28 mouse cellular contexts compared by ENCODE assay signal in the genomic region with DNA sequence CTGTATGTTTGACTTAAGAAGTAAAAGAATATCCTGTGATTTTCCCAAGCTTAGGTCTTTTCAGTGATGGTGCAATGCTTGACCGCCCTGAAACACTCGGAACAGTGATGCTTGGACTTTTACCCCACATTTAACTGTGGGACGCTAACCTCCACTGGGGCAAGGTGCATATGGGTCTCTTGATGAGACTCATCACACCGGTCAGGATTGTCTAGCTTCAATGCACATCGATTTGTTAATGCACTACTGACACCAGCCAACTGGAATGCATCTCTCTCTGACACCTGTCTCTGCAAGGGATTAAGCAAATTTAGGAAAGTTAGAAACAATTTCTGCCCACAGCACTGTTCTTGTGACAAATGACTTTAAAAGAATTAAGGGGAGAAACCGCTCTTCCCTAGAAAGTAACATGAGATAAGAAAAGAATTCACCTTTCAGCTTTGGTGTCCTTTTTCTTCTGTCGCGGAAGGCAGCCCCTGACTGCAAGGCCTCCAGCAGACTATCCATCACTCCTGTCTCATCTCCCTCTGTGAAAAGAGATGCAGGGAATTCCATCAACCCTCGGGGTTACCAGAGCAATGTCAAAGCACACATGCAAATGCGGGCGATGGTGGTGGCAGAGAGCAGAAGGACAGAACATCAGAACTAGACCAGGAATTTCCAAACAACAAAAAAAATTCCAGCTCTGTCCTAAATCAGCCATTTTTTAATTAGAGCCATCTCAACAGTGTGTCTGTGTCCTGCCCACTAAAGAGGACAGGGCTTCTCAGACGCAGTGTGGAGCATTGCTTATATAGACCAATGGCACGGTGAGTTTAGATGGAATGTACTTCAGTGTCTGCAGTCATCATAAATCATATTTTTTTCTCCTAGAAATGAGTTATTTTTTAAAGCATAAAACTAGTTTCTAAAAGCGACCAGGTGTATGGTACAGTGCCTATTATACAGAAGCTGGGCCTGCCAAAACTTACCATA.
DNase-seq lines count a peak whose midpoint lies in the region; ATAC-seq lines count a peak whose summit lies in the region.
"Had no signal": no experiment of that assay in that cellular context is flagged by ENCODE, and none has a peak within 500 bp of the region (broad histone marks: within the 10 kb centered on the region; RNA-seq: fewer than 3 reads in every experiment).

No protein-coding gene starts in this region.

- no peaks in the 10 kb centered on the region for H3K9me3 ChIP-seq in hindbrain, embryonic 10.5 days
- no peaks in the 10 kb centered on the region for H3K9me3 ChIP-seq in hindbrain, embryonic 13.5 days
- H3K9me3 ChIP-seq in kidney, embryonic 15.5 days (replicated peaks), result no peaks in the 10 kb centered on the region
- H3K9me3 ChIP-seq in embryonic facial prominence, embryonic 10.5 days, result no peaks in the 10 kb centered on the region
- H3K9me3 ChIP-seq: embryonic facial prominence, embryonic 12.5 days; liver, embryonic 12.5 days; midbrain, embryonic 13.5 days had no signal

- no peak overlapping the region for H3K4me2 ChIP-seq in hindbrain, embryonic 13.5 days
- no peak overlapping the region for H3K4me2 ChIP-seq in kidney, embryonic 15.5 days
- H3K4me2 ChIP-seq: embryonic facial prominence, embryonic 12.5 days; heart, embryonic 11.5 days; liver, embryonic 12.5 days; midbrain, embryonic 13.5 days had no signal

- no peak overlapping the region for H3K9ac ChIP-seq in hindbrain, embryonic 13.5 days
- H3K9ac ChIP-seq in kidney, embryonic 15.5 days, result no peak overlapping the region
- H3K9ac ChIP-seq: embryonic facial prominence, embryonic 12.5 days; liver, embryonic 12.5 days; liver, postnatal 0 days; midbrain, embryonic 13.5 days had no signal

- DNase-seq in hindbrain, embryonic 10.5 days (ENCODE audit: low spot score), result peak; percentile 8
- DNase-seq in kidney, adult 9 months, result no peak
- DNase-seq in embryo, embryonic 10 days (ENCODE audit: low spot score), result peak; percentile 68
- DNase-seq in embryo, embryonic 9.5 days (ENCODE audit: extremely low spot score), result peak; percentile 42
- no peak for DNase-seq in layer of hippocampus, adult 9-11 months
- DNase-seq in embryonic facial prominence, embryonic 10.5 days (ENCODE audit: low spot score), result no peak
- DNase-seq: adrenal gland, postnatal 14 days; cerebellum, adult 11 months; cerebellum, adult 9-10 months; cerebellum, postnatal 36 days; gastrocnemius, adult 2 months; gastrocnemius, postnatal 36 days; heart, adult 18-20 months; heart, postnatal 36 days; left cerebral cortex, postnatal 4 days; liver, postnatal 0 days; lung, postnatal 36 days; right cerebral cortex, postnatal 4 days; thymus, adult 2 months; thymus, postnatal 36 days had no signal

- WGBS in hindbrain, embryonic 10.5 days, result 60% methylated on average over 14 of the region's 14 CpGs
- WGBS in hindbrain, embryonic 13.5 days, result 44% methylated on average over 14 of the region's 14 CpGs
- WGBS in kidney, embryonic 15.5 days, result 53% methylated on average over 14 of the region's 14 CpGs
- 76% methylated on average over 14 of the region's 14 CpGs for WGBS in embryonic facial prominence, embryonic 10.5 days

- no peaks in the 10 kb centered on the region for H3K27me3 ChIP-seq in hindbrain, embryonic 10.5 days (ENCODE audit: insufficient read depth, poor library complexity, severe bottlenecking)
- no peaks in the 10 kb centered on the region for H3K27me3 ChIP-seq in hindbrain, embryonic 13.5 days
- no peaks in the 10 kb centered on the region for H3K27me3 ChIP-seq in kidney, embryonic 15.5 days
- H3K27me3 ChIP-seq in embryonic facial prominence, embryonic 10.5 days (replicated peaks; ENCODE audit: low read depth, poor library complexity, severe bottlenecking), result no peaks in the 10 kb centered on the region
- H3K27me3 ChIP-seq: embryonic facial prominence, embryonic 12.5 days; liver, embryonic 12.5 days; midbrain, embryonic 13.5 days had no signal

- H3K36me3 ChIP-seq in hindbrain, embryonic 10.5 days, result no peaks in the 10 kb centered on the region
- no peaks in the 10 kb centered on the region for H3K36me3 ChIP-seq in hindbrain, embryonic 13.5 days
- H3K36me3 ChIP-seq in kidney, embryonic 15.5 days, result no peaks in the 10 kb centered on the region
- H3K36me3 ChIP-seq in embryonic facial prominence, embryonic 10.5 days (replicated peaks), result no peaks in the 10 kb centered on the region
- H3K36me3 ChIP-seq: embryonic facial prominence, embryonic 12.5 days; midbrain, embryonic 13.5 days had no signal

- ATAC-seq in hindbrain, embryonic 13.5 days (ENCODE audit: low FRiP score), result no peak; the same call in 1 of the 2 replicates
- peak; percentile 64; the same call in 1 of the 2 replicates for ATAC-seq in kidney, embryonic 15.5 days (replicated peaks; ENCODE audit: low FRiP score)
- ATAC-seq: intestine, postnatal 0 days; liver, embryonic 12.5 days; liver, postnatal 0 days; midbrain, embryonic 13.5 days had no signal

- H3K27ac ChIP-seq in hindbrain, embryonic 10.5 days, result no peak overlapping the region
- no peak overlapping the region for H3K27ac ChIP-seq in hindbrain, embryonic 13.5 days
- H3K27ac ChIP-seq in kidney, embryonic 15.5 days, result no peak overlapping the region
- H3K27ac ChIP-seq in embryonic facial prominence, embryonic 10.5 days (replicated peaks), result no peak overlapping the region
- H3K27ac ChIP-seq: embryonic facial prominence, embryonic 12.5 days; gastrocnemius, adult 2 months; liver, embryonic 12.5 days; midbrain, embryonic 13.5 days; stomach, postnatal 0 days had no signal

- no peak overlapping the region for H3K4me3 ChIP-seq in hindbrain, embryonic 10.5 days
- H3K4me3 ChIP-seq in hindbrain, embryonic 13.5 days, result no peak overlapping the region
- no peak overlapping the region for H3K4me3 ChIP-seq in kidney, embryonic 15.5 days (replicated peaks)
- no peak overlapping the region for H3K4me3 ChIP-seq in embryonic facial prominence, embryonic 10.5 days
- H3K4me3 ChIP-seq: embryonic facial prominence, embryonic 12.5 days; gastrocnemius, adult 2 months; liver, embryonic 12.5 days; midbrain, embryonic 13.5 days had no signal

- peaks cover 9% of the 10 kb centered on the region for H3K4me1 ChIP-seq in hindbrain, embryonic 10.5 days (replicated peaks)
- peaks cover 2% of the 10 kb centered on the region; the same call in 1 of the 2 replicates for H3K4me1 ChIP-seq in hindbrain, embryonic 13.5 days (replicated peaks)
- no peaks in the 10 kb centered on the region for H3K4me1 ChIP-seq in kidney, embryonic 15.5 days
- 0 out of 2 replicates have a peak, but pooled peaks cover 5% of the 10 kb centered on the region for H3K4me1 ChIP-seq in embryonic facial prominence, embryonic 10.5 days
- H3K4me1 ChIP-seq: embryonic facial prominence, embryonic 12.5 days; liver, embryonic 12.5 days; midbrain, embryonic 13.5 days had no signal

Comparison
In these comparisons a context has a peak if more than half of its experiments do, and no peak if none do; other contexts are left out.
1. DNase-seq: peak in hindbrain, embryonic 10.5 days (single experiment), embryo, embryonic 10 days (single experiment) and embryo, embryonic 9.5 days (single experiment); none in kidney, adult 9 months (single experiment), layer of hippocampus, adult 9-11 months (single experiment) and embryonic facial prominence, embryonic 10.5 days (single experiment).